Mouse (Mus musculus) heart, embryonic 11.5 days (tissue): ENCODE measurements around the gene Haus7. TPM values are rescaled to one million over a fixed set of nuclear protein-coding genes. Genes with fewer than 3 reads are reported as not detected.
A peak's percentile ranks its signal among the peaks of the same experiment; 100 is the strongest.

ENCODE experiments used
- ATAC-seq: fragments of 200-750 bp; cut with Nextera tagmentation; replicated peaks from 2 replicates; pipeline ENCODE4 v1.8.0; 2017; ENCODE audit warnings: moderate library complexity; ENCODE audit not compliant: insufficient number of reproducible peaks, low FRiP score, low TSS enrichment
- H3K27ac ChIP-seq: fragments of 300-500 bp; sonication (generic); 2 replicates; pipeline ENCODE4 v1.5.1; 2014; ENCODE audit warnings: mild to moderate bottlenecking, low read depth, low read length
- H3K27me3 ChIP-seq: fragments of 300-500 bp; sonication (generic); 2 replicates; pipeline ENCODE4 v1.6.1; 2014; ENCODE audit warnings: mild to moderate bottlenecking, low read length, mixed read lengths; ENCODE audit not compliant: control insufficient read depth, insufficient read depth
- H3K36me3 ChIP-seq: fragments of 300-500 bp; sonication (generic); 2 replicates; pipeline ENCODE4 v1.6.1; 2014; ENCODE audit warnings: mild to moderate bottlenecking, low read length, moderate library complexity, mixed read lengths; ENCODE audit not compliant: control insufficient read depth, insufficient read depth
- H3K4me1 ChIP-seq: fragments of 300-500 bp; sonication (generic); 2 replicates; pipeline ENCODE4 v1.6.1; 2014; ENCODE audit warnings: low read length; ENCODE audit not compliant: control insufficient read depth, insufficient read depth
- H3K4me2 ChIP-seq: fragments of 300-500 bp; sonication (generic); 2 replicates; pipeline ENCODE4 v1.6.1; 2014; ENCODE audit warnings: mild to moderate bottlenecking, moderate library complexity
- H3K4me3 ChIP-seq: fragments of 300-500 bp; sonication (generic); 2 replicates; pipeline ENCODE4 v1.5.1; 2014; ENCODE audit warnings: low read depth, low read length
- H3K9ac ChIP-seq: fragments of 300-500 bp; sonication (generic); 2 replicates; pipeline ENCODE4 v1.6.1; 2014; ENCODE audit warnings: mild to moderate bottlenecking, low read depth, low read length, moderate library complexity
- H3K9me3 ChIP-seq: fragments of 300-500 bp; sonication (generic); replicated peaks from 2 replicates; pipeline ENCODE4 v1.6.1; 2016; ENCODE audit warnings: low read length; ENCODE audit not compliant: control insufficient read depth
- WGBS: fragments of 180-500 bp; shearing (Covaris S2); extraction: QIAGEN DNeasy Blood & Tissue Kit; methylation state at CpG from one replicate; pipeline ENCODE4 v1.1.7; 2014; ENCODE audit not compliant: insufficient replicate concordance; 5-methylcytosine and 5-hydroxymethylcytosine counted together
- polyA plus RNA-seq: library from polyadenylated mRNA; unstranded; fragments of >200 nt; fragmentation: Nextera tagmentation; extraction: Ambion mirVana; gene quantifications from 2 replicates; pipeline ENCODE4 v1.2.1, GENCODE M21; 2014

Haus7 gene
- polyA plus RNA-seq, 1 experiment from 2014 or later = 72.7 TPM

- no peak overlapping the region for H3K9ac ChIP-seq
- no peaks in the 10 kb centered on the region for H3K36me3 ChIP-seq
- H3K27me3 ChIP-seq = peaks cover 12% of the 10 kb centered on the region
- 45% methylated on average over 12 of the region's 12 CpGs for WGBS
- H3K27ac ChIP-seq = peak overlapping the region; percentile 64
- no peaks in the 10 kb centered on the region for H3K9me3 ChIP-seq
- no peak overlapping the region for H3K4me2 ChIP-seq
- no peak for ATAC-seq
- H3K4me3 ChIP-seq = no peak overlapping the region
- peaks cover 2% of the 10 kb centered on the region; the same call in 1 of the 2 replicates for H3K4me1 ChIP-seq
These were observed 15.7 kb upstream of the Haus7 start for GRCm38 (mm10) chrX:73474340-73475165.

- H3K4me1 ChIP-seq = peaks cover 2% of the 10 kb centered on the region; the same call in 1 of the 2 replicates
- H3K4me3 ChIP-seq = no peak overlapping the region
- no peaks in the 10 kb centered on the region for H3K36me3 ChIP-seq
- H3K9ac ChIP-seq = no peak overlapping the region
- H3K27me3 ChIP-seq = peaks cover 9% of the 10 kb centered on the region
- WGBS = 82% methylated on average over 3 of the region's 3 CpGs
- H3K4me2 ChIP-seq = no peak overlapping the region
- ATAC-seq = no peak
- H3K27ac ChIP-seq = no peak overlapping the region
- no peaks in the 10 kb centered on the region for H3K9me3 ChIP-seq
These were observed 12.9 kb upstream of the Haus7 start for GRCm38 (mm10) chrX:73471764-73472163.

GRCm38 (mm10) chrX:73468752-73469151 is 9.9 kb upstream of the Haus7 start:
- Histone ChIP-seq H3K27ac (no peak overlapping the region), H3K4me2 (no peak overlapping the region)
- ATAC-seq = no peak

GRCm38 (mm10) chrX:73468330-73468729 is 9.5 kb upstream of the Haus7 start:
- no peaks in the 10 kb centered on the region for H3K36me3 ChIP-seq
- no peak overlapping the region for H3K4me2 ChIP-seq
- H3K4me3 ChIP-seq = no peak overlapping the region
- ATAC-seq = no peak
- peaks cover 9% of the 10 kb centered on the region for H3K27me3 ChIP-seq
- WGBS = 43% methylated on average over 3 of the region's 3 CpGs
- H3K4me1 ChIP-seq = no peaks in the 10 kb centered on the region
- no peaks in the 10 kb centered on the region for H3K9me3 ChIP-seq
- H3K27ac ChIP-seq = peak overlapping the region; percentile 41; the same call in 1 of the 2 replicates
- no peak overlapping the region for H3K9ac ChIP-seq

More at GRCm38 (mm10) chrX:73468752-73469151, 9.9 kb upstream of the Haus7 start:
- Histone ChIP-seq H3K4me3 (no peak overlapping the region), H3K4me1 (no peaks in the 10 kb centered on the region), H3K9me3 (no peaks in the 10 kb centered on the region), H3K27me3 (peaks cover 9% of the 10 kb centered on the region), H3K9ac (no peak overlapping the region), H3K36me3 (no peaks in the 10 kb centered on the region)
- 58% methylated on average over 1 of the region's 1 CpGs for WGBS

GRCm38 (mm10) chrX:73467446-73468241 is 8.8 kb upstream of the Haus7 start:
- Histone ChIP-seq H3K27ac (peak overlapping the region; percentile 41), H3K4me1 (no peaks in the 10 kb centered on the region), H3K4me2 (no peak overlapping the region), H3K9me3 (no peaks in the 10 kb centered on the region), H3K36me3 (no peaks in the 10 kb centered on the region), H3K27me3 (peaks cover 9% of the 10 kb centered on the region), H3K4me3 (no peak overlapping the region), H3K9ac (no peak overlapping the region)
- no peak for ATAC-seq
- 63% methylated on average over 5 of the region's 5 CpGs for WGBS

- H3K27ac ChIP-seq = no peak overlapping the region
- H3K4me2 ChIP-seq = no peak overlapping the region
- H3K9me3 ChIP-seq = no peaks in the 10 kb centered on the region
- no peak overlapping the region for H3K9ac ChIP-seq
- H3K36me3 ChIP-seq = no peaks in the 10 kb centered on the region
- no peaks in the 10 kb centered on the region for H3K4me1 ChIP-seq
- peaks cover 9% of the 10 kb centered on the region; the same call in 1 of the 2 replicates for H3K27me3 ChIP-seq
- no peak for ATAC-seq
- WGBS = 70% methylated on average over 9 of the region's 9 CpGs
- H3K4me3 ChIP-seq = no peak overlapping the region
These were observed 6.8 kb upstream of the Haus7 start for GRCm38 (mm10) chrX:73465483-73466186.

- ATAC-seq = no peak
- H3K4me1 ChIP-seq = peaks cover 5% of the 10 kb centered on the region; the same call in 1 of the 2 replicates
- no peak overlapping the region for H3K4me2 ChIP-seq
- no peak overlapping the region for H3K27ac ChIP-seq
- WGBS = 69% methylated on average over 4 of the region's 4 CpGs
- no peaks in the 10 kb centered on the region for H3K9me3 ChIP-seq
- no peaks in the 10 kb centered on the region for H3K27me3 ChIP-seq
- no peak overlapping the region for H3K4me3 ChIP-seq
- H3K9ac ChIP-seq = no peak overlapping the region
- no peaks in the 10 kb centered on the region for H3K36me3 ChIP-seq
These were observed 1.9 kb upstream of the Haus7 start for GRCm38 (mm10) chrX:73460792-73461191.

- Histone ChIP-seq H3K9me3 (no peaks in the 10 kb centered on the region), H3K9ac (no peak overlapping the region), H3K4me3 (no peak overlapping the region), H3K27me3 (no peaks in the 10 kb centered on the region), H3K4me2 (no peak overlapping the region), H3K27ac (no peak overlapping the region), H3K4me1 (no peaks in the 10 kb centered on the region), H3K36me3 (peaks cover 3% of the 10 kb centered on the region; the same call in 1 of the 2 replicates)
- no peak for ATAC-seq
- 33% methylated on average over 2 of the region's 2 CpGs for WGBS
These were observed 6.9 kb downstream of the Haus7 start for GRCm38 (mm10) chrX:73451949-73452348.
